Mouse (Mus musculus): ENCODE data around the gene Trp53bp1. TPM values are rescaled to one million over a fixed set of nuclear protein-coding genes. Genes with fewer than 3 reads are reported as not detected.

Gene Trp53bp1
- polyA plus RNA-seq, 1 experiment from 2014 or later = 24.4 TPM

- no peaks in the 10 kb centered on the region for H3K9me3 ChIP-seq (replicated peaks; ENCODE audit: low read length)
- no peak overlapping the region for H3K9ac ChIP-seq (ENCODE audit: low read depth, low read length)
- DNase-seq (ENCODE audit: low spot score) (no peak), ATAC-seq (replicated peaks; ENCODE audit: low FRiP score, low read depth) (no peak)
- peaks cover 12% of the 10 kb centered on the region for H3K27me3 ChIP-seq (ENCODE audit: insufficient read depth, low read length)
- TF ChIP-seq CTCF (IDR thresholded peaks at IDR 0.05; ENCODE audit: low read depth) = 0 out of 2 replicates have a peak, but pooled peaks have one; percentile 27
- no peak overlapping the region for H3K4me2 ChIP-seq (ENCODE audit: low read length)
- WGBS = 75% methylated on average over 5 of the region's 5 CpGs
- no peak overlapping the region for H3K4me3 ChIP-seq (replicated peaks; ENCODE audit: low read depth, low read length)
- no peak overlapping the region for H3K27ac ChIP-seq
- no peaks in the 10 kb centered on the region for H3K36me3 ChIP-seq (ENCODE audit: insufficient read depth, low read length)
- H3K4me1 ChIP-seq (replicated peaks; ENCODE audit: insufficient read depth, low read length) = peaks cover 18% of the 10 kb centered on the region
Observed at GRCm38 (mm10) chr2:121292316-121293013, 21.3 kb upstream of the Trp53bp1 start.

GRCm38 (mm10) chr2:121289730-121290540 lies 18.7 kb upstream of the Trp53bp1 start:
- no peak for DNase-seq (ENCODE audit: low spot score)
- Histone ChIP-seq H3K9me3 (replicated peaks; ENCODE audit: low read length) (no peaks in the 10 kb centered on the region), H3K27ac (no peak overlapping the region), H3K4me3 (replicated peaks; ENCODE audit: low read depth, low read length) (peak overlapping the region; percentile 45), H3K36me3 (ENCODE audit: insufficient read depth, low read length) (no peaks in the 10 kb centered on the region), H3K9ac (ENCODE audit: low read depth, low read length) (no peak overlapping the region), H3K4me2 (ENCODE audit: low read length) (peak overlapping the region; percentile 82), H3K27me3 (ENCODE audit: insufficient read depth, low read length) (peaks cover 7% of the 10 kb centered on the region), H3K4me1 (replicated peaks; ENCODE audit: insufficient read depth, low read length) (peaks cover 17% of the 10 kb centered on the region)
- TF ChIP-seq CTCF (IDR thresholded peaks at IDR 0.05; ENCODE audit: low read depth) = peak; percentile 41
- 4% methylated on average over 36 of the region's 36 CpGs for WGBS
- ATAC-seq (replicated peaks; ENCODE audit: low FRiP score, low read depth) = peak; percentile 19; the same call in 1 of the 2 replicates

- WGBS = 1% methylated on average over 48 of the region's 48 CpGs
- ATAC-seq (replicated peaks; ENCODE audit: low FRiP score, low read depth) = peak; percentile 95
- H3K4me3 ChIP-seq (replicated peaks; ENCODE audit: low read depth, low read length) = peak within 1 kb of the TSS; percentile 45
Observed at GRCm38 (mm10) chr2:121288901-121289729, 17.9 kb upstream of the Trp53bp1 start, which contains the start of gene Map1a. Gene Map1a, plus strand, starts transcription at chr2:121289600.

GRCm38 (mm10) chr2:121287850-121288249 lies 16.6 kb upstream of the Trp53bp1 start:
- no peak overlapping the region for H3K4me2 ChIP-seq (ENCODE audit: low read length)
- no peaks in the 10 kb centered on the region for H3K9me3 ChIP-seq (replicated peaks; ENCODE audit: low read length)
- peaks cover 7% of the 10 kb centered on the region for H3K27me3 ChIP-seq (ENCODE audit: insufficient read depth, low read length)
- no peak overlapping the region for H3K4me3 ChIP-seq (replicated peaks; ENCODE audit: low read depth, low read length)
- ATAC-seq (replicated peaks; ENCODE audit: low FRiP score, low read depth) = no peak
- no peaks in the 10 kb centered on the region for H3K36me3 ChIP-seq (ENCODE audit: insufficient read depth, low read length)
- no peak for TF ChIP-seq CTCF (IDR thresholded peaks at IDR 0.05; ENCODE audit: low read depth)
- DNase-seq (ENCODE audit: low spot score) = no peak
- peaks cover 7% of the 10 kb centered on the region; the same call in 1 of the 2 replicates for H3K4me1 ChIP-seq (replicated peaks; ENCODE audit: insufficient read depth, low read length)
- 80% methylated on average over 2 of the region's 2 CpGs for WGBS
- H3K27ac ChIP-seq = no peak overlapping the region
- H3K9ac ChIP-seq (ENCODE audit: low read depth, low read length) = no peak overlapping the region

More at GRCm38 (mm10) chr2:121288901-121289729, 17.9 kb upstream of the Trp53bp1 start, which contains the start of gene Map1a:
- TF ChIP-seq CTCF (IDR thresholded peaks at IDR 0.05; ENCODE audit: low read depth) = no peak
- Histone ChIP-seq H3K4me1 (replicated peaks; ENCODE audit: insufficient read depth, low read length) (peaks cover 9% of the 10 kb centered on the region), H3K27ac (no peak within 1 kb of the TSS), H3K9ac (ENCODE audit: low read depth, low read length) (no peak within 1 kb of the TSS), H3K9me3 (replicated peaks; ENCODE audit: low read length) (no peaks in the 10 kb centered on the region), H3K4me2 (ENCODE audit: low read length) (peak within 1 kb of the TSS; percentile 82), H3K27me3 (ENCODE audit: insufficient read depth, low read length) (peaks cover 7% of the 10 kb centered on the region), H3K36me3 (ENCODE audit: insufficient read depth, low read length) (no peaks in the 10 kb centered on the region)
- peak; percentile 94 for DNase-seq (ENCODE audit: low spot score)

GRCm38 (mm10) chr2:121271928-121272516 lies 815 bp upstream of the Trp53bp1 start:
- Histone ChIP-seq H3K4me3 (replicated peaks; ENCODE audit: low read depth, low read length) (peak overlapping the region; percentile 97), H3K4me2 (ENCODE audit: low read length) (peak overlapping the region; percentile 64), H3K36me3 (ENCODE audit: insufficient read depth, low read length) (peaks cover 13% of the 10 kb centered on the region; the same call in 1 of the 2 replicates), H3K9me3 (replicated peaks; ENCODE audit: low read length) (no peaks in the 10 kb centered on the region), H3K27ac (no peak overlapping the region), H3K27me3 (ENCODE audit: insufficient read depth, low read length) (no peaks in the 10 kb centered on the region), H3K4me1 (replicated peaks; ENCODE audit: insufficient read depth, low read length) (peaks cover 3% of the 10 kb centered on the region; the same call in 1 of the 2 replicates), H3K9ac (ENCODE audit: low read depth, low read length) (peak overlapping the region; percentile 35; the same call in 1 of the 2 replicates)
- DNase-seq (ENCODE audit: low spot score) (no peak), ATAC-seq (replicated peaks; ENCODE audit: low FRiP score, low read depth) (no peak)
- TF ChIP-seq CTCF (IDR thresholded peaks at IDR 0.05; ENCODE audit: low read depth) = no peak
- 25% methylated on average over 4 of the region's 4 CpGs for WGBS

Measured in kidney, postnatal 0 days (tissue).